8 mouse cellular contexts compared by ENCODE assay signal in genomic region chr19:22883744-22884317, GRCm38 (mm10).
A peak's percentile ranks its signal among the peaks of the same experiment; 100 is the strongest.
DNase-seq lines count a peak whose midpoint lies in the region; ATAC-seq and TF ChIP-seq lines count a peak whose summit lies in the region.

No protein-coding gene starts in this region.

- no peaks in the 10 kb centered on the region for H3K36me3 ChIP-seq in CH12.LX (replicated peaks in 1 of 2; ENCODE audit: control insufficient read depth in 1 of 2, insufficient read depth in 1 of 2, low read length in 1 of 2)
- H3K36me3 ChIP-seq in embryonic facial prominence, embryonic 13.5 days = no peaks in the 10 kb centered on the region
- H3K36me3 ChIP-seq in heart, embryonic 15.5 days = no peaks in the 10 kb centered on the region
- no peaks in the 10 kb centered on the region for H3K36me3 ChIP-seq in liver, embryonic 11.5 days (ENCODE audit: control insufficient read depth, insufficient read depth, low read length)
- no peaks in the 10 kb centered on the region for H3K36me3 ChIP-seq in neural tube, embryonic 15.5 days

- ATAC-seq in embryonic facial prominence, embryonic 13.5 days (ENCODE audit: insufficient number of reproducible peaks, insufficient read depth, low FRiP score, low TSS enrichment, low read depth) = peak; percentile 67; the same call in 1 of the 2 replicates
- ATAC-seq in heart, embryonic 15.5 days (replicated peaks; ENCODE audit: insufficient number of reproducible peaks, insufficient read depth, low FRiP score, low read depth) = no peak; the same call in 1 of the 2 replicates
- ATAC-seq in liver, embryonic 11.5 days (replicated peaks; ENCODE audit: low FRiP score) = peak; percentile 56
- ATAC-seq in neural tube, embryonic 15.5 days (ENCODE audit: low FRiP score) = peak; percentile 93
- ATAC-seq in monocyte, adult 5-6 weeks (replicated peaks; ENCODE audit: insufficient number of reproducible peaks, low FRiP score, low TSS enrichment, poor library complexity, severe bottlenecking) = no peak

- no peaks in the 10 kb centered on the region for H3K79me2 ChIP-seq in CH12.LX (replicated peaks; ENCODE audit: control insufficient read depth, extremely low read depth, insufficient read depth, poor library complexity, severe bottlenecking)

- H3K9ac ChIP-seq in CH12.LX (ENCODE audit: insufficient read depth, low read depth) = no peak overlapping the region
- no peak overlapping the region for H3K9ac ChIP-seq in embryonic facial prominence, embryonic 13.5 days
- no peak overlapping the region for H3K9ac ChIP-seq in heart, embryonic 15.5 days
- no peak overlapping the region for H3K9ac ChIP-seq in liver, embryonic 11.5 days (ENCODE audit: low read depth, low read length)
- no peak overlapping the region for H3K9ac ChIP-seq in neural tube, embryonic 15.5 days (replicated peaks)

- in situ Hi-C loops in CH12.LX (cut with MboI; ENCODE audit: low pct_ligation_motif_present, low pct_unique_long_range_greater_than_20kb, low sequenced_read_pairs) = loop anchor here (25.0 kb wide), 2 partner anchors 322 to 547 kb away; no protein-coding TSS in a partner anchor

- TF ChIP-seq RAD21 in CH12.LX (IDR thresholded peaks at IDR 0.05; ENCODE audit: low read depth, low read length) = peak; percentile 82

- peaks cover 2 to 5% of the 10 kb centered on the region in 2 experiments; a peak in 3 of 4 replicates for H3K4me1 ChIP-seq in CH12.LX (ENCODE audit: control insufficient read depth in 1 of 2, insufficient read depth in 2 of 2)
- no peaks in the 10 kb centered on the region for H3K4me1 ChIP-seq in embryonic facial prominence, embryonic 13.5 days
- peaks cover 2% of the 10 kb centered on the region for H3K4me1 ChIP-seq in heart, embryonic 15.5 days (replicated peaks)
- H3K4me1 ChIP-seq in liver, embryonic 11.5 days (replicated peaks; ENCODE audit: control insufficient read depth, insufficient read depth, low read length) = no peaks in the 10 kb centered on the region
- H3K4me1 ChIP-seq in neural tube, embryonic 15.5 days = 0 out of 2 replicates have a peak, but pooled peaks cover 7% of the 10 kb centered on the region

- TF ChIP-seq CTCF in CH12.LX (conservative IDR thresholded peaks at IDR 0.05 in 1 of 2, IDR thresholded peaks at IDR 0.05 in 1 of 2; ENCODE audit: low read depth in 2 of 2, low read length in 2 of 2) = peak; percentile 64 to 83

- 24% methylated on average over 18 of the region's 18 CpGs for WGBS in embryonic facial prominence, embryonic 13.5 days
- WGBS in heart, embryonic 15.5 days = 20% methylated on average over 18 of the region's 18 CpGs
- 26% methylated on average over 18 of the region's 18 CpGs for WGBS in liver, embryonic 11.5 days
- WGBS in neural tube, embryonic 15.5 days = 21% methylated on average over 18 of the region's 18 CpGs

- DNase-seq in CH12.LX (ENCODE audit: extremely low read depth) = peak; percentile 80
- DNase-seq in adrenal gland, postnatal 36 days = peak; percentile 32 to 45
- peak; percentile 63 for DNase-seq in kidney, postnatal 10 days
- no peak for DNase-seq in liver, embryonic 11.5 days (ENCODE audit: low spot score)

- H3K4me2 ChIP-seq in CH12.LX (ENCODE audit: insufficient read depth, low read depth, poor library complexity, severe bottlenecking) = peak overlapping the region; percentile 91
- peak overlapping the region; percentile 53 for H3K4me2 ChIP-seq in embryonic facial prominence, embryonic 13.5 days
- H3K4me2 ChIP-seq in heart, embryonic 15.5 days = peak overlapping the region; percentile 64
- H3K4me2 ChIP-seq in liver, embryonic 11.5 days = peak overlapping the region; percentile 36; the same call in 1 of the 2 replicates
- peak overlapping the region; percentile 49 for H3K4me2 ChIP-seq in neural tube, embryonic 15.5 days

- H3K4me3 ChIP-seq in CH12.LX (replicated peaks in 1 of 3; ENCODE audit: low read depth in 2 of 3, low read length in 2 of 3, poor library complexity in 1 of 3) = no peak overlapping the region
- H3K4me3 ChIP-seq in embryonic facial prominence, embryonic 13.5 days = peak overlapping the region; percentile 24
- peak overlapping the region; percentile 31 for H3K4me3 ChIP-seq in heart, embryonic 15.5 days
- no peak overlapping the region for H3K4me3 ChIP-seq in liver, embryonic 11.5 days (ENCODE audit: low read depth, low read length)
- H3K4me3 ChIP-seq in neural tube, embryonic 15.5 days (replicated peaks) = peak overlapping the region; percentile 12; the same call in 1 of the 2 replicates

- no peak overlapping the region for H3K27ac ChIP-seq in CH12.LX (ENCODE audit: insufficient read depth, low read depth)
- no peak overlapping the region for H3K27ac ChIP-seq in embryonic facial prominence, embryonic 13.5 days
- H3K27ac ChIP-seq in heart, embryonic 15.5 days = no peak overlapping the region
- H3K27ac ChIP-seq in liver, embryonic 11.5 days (ENCODE audit: low read depth, low read length) = no peak overlapping the region
- no peak overlapping the region for H3K27ac ChIP-seq in neural tube, embryonic 15.5 days (replicated peaks)

- H3K9me3 ChIP-seq in CH12.LX (replicated peaks; ENCODE audit: low read length) = no peaks in the 10 kb centered on the region
- H3K9me3 ChIP-seq in embryonic facial prominence, embryonic 13.5 days = no peaks in the 10 kb centered on the region
- H3K9me3 ChIP-seq in heart, embryonic 15.5 days (replicated peaks) = no peaks in the 10 kb centered on the region
- no peaks in the 10 kb centered on the region for H3K9me3 ChIP-seq in liver, embryonic 11.5 days (ENCODE audit: control insufficient read depth, low read length)
- H3K9me3 ChIP-seq in neural tube, embryonic 15.5 days (replicated peaks) = no peaks in the 10 kb centered on the region

- H3K27me3 ChIP-seq in CH12.LX (replicated peaks) = no peaks in the 10 kb centered on the region
- H3K27me3 ChIP-seq in embryonic facial prominence, embryonic 13.5 days = peaks cover 15% of the 10 kb centered on the region; the same call in 1 of the 2 replicates
- no peaks in the 10 kb centered on the region for H3K27me3 ChIP-seq in heart, embryonic 15.5 days
- H3K27me3 ChIP-seq in liver, embryonic 11.5 days (replicated peaks; ENCODE audit: control insufficient read depth, insufficient read depth, low read length) = no peaks in the 10 kb centered on the region
- H3K27me3 ChIP-seq in neural tube, embryonic 15.5 days (replicated peaks) = 0 out of 2 replicates have a peak, but pooled peaks cover 9% of the 10 kb centered on the region

- 0 out of 2 replicates have a peak, but pooled peaks have one; percentile 19 for TF ChIP-seq POLR2A in CH12.LX (IDR thresholded peaks at IDR 0.05; ENCODE audit: low read depth, low read length)

- dilution Hi-C loops in CH12.LX (cut with MboI; ENCODE audit: extremely low pct_ligation_motif_present, extremely low pct_unique_long_range_greater_than_20kb, low sequenced_read_pairs) = no loop called here

- TF ChIP-seq EP300 in CH12.LX (IDR thresholded peaks at IDR 0.05; ENCODE audit: low read length) = no peak

TF ChIP-seq in CH12.LX, 34 proteins besides CTCF, POLR2A, EP300 and RAD21:
- TF ChIP-seq TCF12 (IDR thresholded peaks at IDR 0.05; ENCODE audit: low read depth, low read length) (no peak), MYC (IDR thresholded peaks at IDR 0.05; ENCODE audit: low read depth, low read length) (peak; percentile 52; the same call in 1 of the 2 replicates), ZKSCAN1 (IDR thresholded peaks at IDR 0.05; ENCODE audit: borderline replicate concordance, low read depth, low read length) (no peak), MXI1 (IDR thresholded peaks at IDR 0.05; ENCODE audit: low read depth, low read length) (no peak), ZC3H11A (IDR thresholded peaks at IDR 0.05; ENCODE audit: low read depth, low read length) (0 out of 2 replicates have a peak, but pooled peaks have one; percentile 15), TBP (conservative IDR thresholded peaks at IDR 0.05; ENCODE audit: low read depth, low read length) (no peak), MAX (IDR thresholded peaks at IDR 0.05; ENCODE audit: low read length) (no peak), MEF2A (IDR thresholded peaks at IDR 0.05; ENCODE audit: borderline replicate concordance, low read depth, low read length) (no peak), NELFE (IDR thresholded peaks at IDR 0.05; ENCODE audit: low read depth, low read length) (peak; percentile 38; the same call in 1 of the 2 replicates), ZNF384 (IDR thresholded peaks at IDR 0.05; ENCODE audit: low read depth, low read length) (no peak), SIN3A (IDR thresholded peaks at IDR 0.05; ENCODE audit: low read length) (no peak), USF1 (IDR thresholded peaks at IDR 0.05; ENCODE audit: low read depth, low read length) (no peak), SMC3 (IDR thresholded peaks at IDR 0.05; ENCODE audit: low read depth, low read length) (peak; percentile 60)
TF ChIP-seq in CH12.LX: peak in this region for 4.

Comparison
In these comparisons a context has a peak if more than half of its experiments do, and no peak if none do; other contexts are left out.
1. H3K4me2 ChIP-seq: peak in every context shown above with its lines; median percentile 91 in CH12.LX; 64 in heart, embryonic 15.5 days; 53 in embryonic facial prominence, embryonic 13.5 days; 49 in neural tube, embryonic 15.5 days; 36 in liver, embryonic 11.5 days.
2. H3K4me3 ChIP-seq: peak in embryonic facial prominence, embryonic 13.5 days (single experiment), heart, embryonic 15.5 days (single experiment) and neural tube, embryonic 15.5 days (single experiment); none in CH12.LX (0 of 3) and liver, embryonic 11.5 days (single experiment).
3. ATAC-seq: peak in embryonic facial prominence, embryonic 13.5 days (single experiment), liver, embryonic 11.5 days (single experiment) and neural tube, embryonic 15.5 days (single experiment); none in heart, embryonic 15.5 days (single experiment) and monocyte, adult 5-6 weeks (single experiment).